Mouse (Mus musculus): ENCODE results near the gene Hoxd4. TPM values are rescaled to one million over a fixed set of nuclear protein-coding genes. Genes with fewer than 3 reads are reported as not detected.

The Hoxd4 gene
- polyA plus RNA-seq, 1 experiment from 2014 or later = not detected

- no peak for DNase-seq (ENCODE audit: low spot score)
- Histone ChIP-seq H3K4me2 (ENCODE audit: low read depth, low read length, severe bottlenecking) (no peak overlapping the region), H3K9me3 (ENCODE audit: control insufficient read depth, low read length) (no peaks in the 10 kb centered on the region), H3K27me3 (ENCODE audit: control insufficient read depth, insufficient read depth, low read length) (peaks cover 95% of the 10 kb centered on the region), H3K27ac (ENCODE audit: low read depth, low read length) (no peak overlapping the region), H3K4me1 (replicated peaks; ENCODE audit: control insufficient read depth, insufficient read depth, low read length) (peaks cover 5% of the 10 kb centered on the region), H3K4me3 (ENCODE audit: low read depth, low read length) (no peak overlapping the region), H3K36me3 (ENCODE audit: control insufficient read depth, insufficient read depth, low read length) (no peaks in the 10 kb centered on the region), H3K9ac (ENCODE audit: low read length) (no peak overlapping the region)
- no peak for ATAC-seq (replicated peaks; ENCODE audit: low FRiP score)
- WGBS = 5% methylated on average over 19 of the region's 19 CpGs
These were observed 1.8 kb downstream of the Hoxd4 start for GRCm38 (mm10) chr2:74713239-74714150.

GRCm38 (mm10) chr2:74714156-74714789 lies 2.5 kb downstream of the Hoxd4 start:
- no peaks in the 10 kb centered on the region for H3K36me3 ChIP-seq (ENCODE audit: control insufficient read depth, insufficient read depth, low read length)
- H3K9ac ChIP-seq (ENCODE audit: low read length) = no peak overlapping the region
- H3K27me3 ChIP-seq (ENCODE audit: control insufficient read depth, insufficient read depth, low read length) = peaks cover 95% of the 10 kb centered on the region
- H3K27ac ChIP-seq (ENCODE audit: low read depth, low read length) = no peak overlapping the region
- H3K4me1 ChIP-seq (replicated peaks; ENCODE audit: control insufficient read depth, insufficient read depth, low read length) = peaks cover 5% of the 10 kb centered on the region
- DNase-seq (ENCODE audit: low spot score) = no peak
- no peak overlapping the region for H3K4me2 ChIP-seq (ENCODE audit: low read depth, low read length, severe bottlenecking)
- ATAC-seq (replicated peaks; ENCODE audit: low FRiP score) = no peak
- no peak overlapping the region for H3K4me3 ChIP-seq (ENCODE audit: low read depth, low read length)
- WGBS = 3% methylated on average over 18 of the region's 18 CpGs
- no peaks in the 10 kb centered on the region for H3K9me3 ChIP-seq (ENCODE audit: control insufficient read depth, low read length)

- H3K4me1 ChIP-seq (replicated peaks; ENCODE audit: control insufficient read depth, insufficient read depth, low read length) = peaks cover 5% of the 10 kb centered on the region
- H3K27me3 ChIP-seq (ENCODE audit: control insufficient read depth, insufficient read depth, low read length) = peaks cover 95% of the 10 kb centered on the region
- DNase-seq (ENCODE audit: low spot score) (no peak), ATAC-seq (replicated peaks; ENCODE audit: low FRiP score) (no peak)
- H3K9ac ChIP-seq (ENCODE audit: low read length) = no peak overlapping the region
- WGBS = 1% methylated on average over 14 of the region's 14 CpGs
- no peak overlapping the region for H3K27ac ChIP-seq (ENCODE audit: low read depth, low read length)
- no peaks in the 10 kb centered on the region for H3K9me3 ChIP-seq (ENCODE audit: control insufficient read depth, low read length)
- H3K4me2 ChIP-seq (ENCODE audit: low read depth, low read length, severe bottlenecking) = no peak overlapping the region
- H3K4me3 ChIP-seq (ENCODE audit: low read depth, low read length) = no peak overlapping the region
- H3K36me3 ChIP-seq (ENCODE audit: control insufficient read depth, insufficient read depth, low read length) = no peaks in the 10 kb centered on the region
These were observed 3.2 kb downstream of the Hoxd4 start for GRCm38 (mm10) chr2:74714881-74715280.

GRCm38 (mm10) chr2:74715504-74716241 lies 3.9 kb downstream of the Hoxd4 start:
- Histone ChIP-seq H3K4me3 (ENCODE audit: low read depth, low read length) (peak overlapping the region; percentile 10; the same call in 1 of the 2 replicates), H3K4me1 (replicated peaks; ENCODE audit: control insufficient read depth, insufficient read depth, low read length) (peaks cover 5% of the 10 kb centered on the region), H3K4me2 (ENCODE audit: low read depth, low read length, severe bottlenecking) (peak overlapping the region; percentile 45), H3K27me3 (ENCODE audit: control insufficient read depth, insufficient read depth, low read length) (peaks cover 95% of the 10 kb centered on the region), H3K27ac (ENCODE audit: low read depth, low read length) (no peak overlapping the region), H3K9me3 (ENCODE audit: control insufficient read depth, low read length) (no peaks in the 10 kb centered on the region), H3K36me3 (ENCODE audit: control insufficient read depth, insufficient read depth, low read length) (no peaks in the 10 kb centered on the region), H3K9ac (ENCODE audit: low read length) (no peak overlapping the region)
- 1% methylated on average over 26 of the region's 26 CpGs for WGBS
- DNase-seq (ENCODE audit: low spot score) (peak; percentile 93), ATAC-seq (replicated peaks; ENCODE audit: low FRiP score) (peak; percentile 72)

GRCm38 (mm10) chr2:74720384-74720783 lies 8.7 kb downstream of the Hoxd4 start:
- 9% methylated on average over 2 of the region's 2 CpGs for WGBS
- Histone ChIP-seq H3K36me3 (ENCODE audit: control insufficient read depth, insufficient read depth, low read length) (no peaks in the 10 kb centered on the region), H3K4me1 (replicated peaks; ENCODE audit: control insufficient read depth, insufficient read depth, low read length) (no peaks in the 10 kb centered on the region), H3K27ac (ENCODE audit: low read depth, low read length) (no peak overlapping the region), H3K4me2 (ENCODE audit: low read depth, low read length, severe bottlenecking) (no peak overlapping the region), H3K9ac (ENCODE audit: low read length) (no peak overlapping the region), H3K9me3 (ENCODE audit: control insufficient read depth, low read length) (no peaks in the 10 kb centered on the region), H3K27me3 (ENCODE audit: control insufficient read depth, insufficient read depth, low read length) (peaks cover 99% of the 10 kb centered on the region), H3K4me3 (ENCODE audit: low read depth, low read length) (no peak overlapping the region)
- ATAC-seq (replicated peaks; ENCODE audit: low FRiP score) (no peak), DNase-seq (ENCODE audit: low spot score) (no peak)

GRCm38 (mm10) chr2:74720955-74721491 lies 9.3 kb downstream of the Hoxd4 start:
- no peak for ATAC-seq (replicated peaks; ENCODE audit: low FRiP score)
- 2% methylated on average over 5 of the region's 5 CpGs for WGBS
- no peak overlapping the region for H3K9ac ChIP-seq (ENCODE audit: low read length)

GRCm38 (mm10) chr2:74721882-74722281 lies 10.2 kb downstream of the Hoxd4 start:
- H3K36me3 ChIP-seq (ENCODE audit: control insufficient read depth, insufficient read depth, low read length) = no peaks in the 10 kb centered on the region
- no peaks in the 10 kb centered on the region; the same call in 1 of the 2 replicates for H3K4me1 ChIP-seq (replicated peaks; ENCODE audit: control insufficient read depth, insufficient read depth, low read length)
- H3K27me3 ChIP-seq (ENCODE audit: control insufficient read depth, insufficient read depth, low read length) = peaks cover 99% of the 10 kb centered on the region
- ATAC-seq (replicated peaks; ENCODE audit: low FRiP score) (no peak), DNase-seq (ENCODE audit: low spot score) (no peak)
- no peak overlapping the region for H3K4me2 ChIP-seq (ENCODE audit: low read depth, low read length, severe bottlenecking)
- H3K4me3 ChIP-seq (ENCODE audit: low read depth, low read length) = no peak overlapping the region
- H3K9me3 ChIP-seq (ENCODE audit: control insufficient read depth, low read length) = no peaks in the 10 kb centered on the region
- H3K27ac ChIP-seq (ENCODE audit: low read depth, low read length) = no peak overlapping the region
- no peak overlapping the region for H3K9ac ChIP-seq (ENCODE audit: low read length)
- 5% methylated on average over 6 of the region's 6 CpGs for WGBS

More at GRCm38 (mm10) chr2:74720955-74721491, 9.3 kb downstream of the Hoxd4 start:
- H3K27ac ChIP-seq (ENCODE audit: low read depth, low read length) = no peak overlapping the region
- H3K36me3 ChIP-seq (ENCODE audit: control insufficient read depth, insufficient read depth, low read length) = no peaks in the 10 kb centered on the region
- no peaks in the 10 kb centered on the region for H3K4me1 ChIP-seq (replicated peaks; ENCODE audit: control insufficient read depth, insufficient read depth, low read length)
- no peaks in the 10 kb centered on the region for H3K9me3 ChIP-seq (ENCODE audit: control insufficient read depth, low read length)
- DNase-seq (ENCODE audit: low spot score) = no peak
- no peak overlapping the region for H3K4me3 ChIP-seq (ENCODE audit: low read depth, low read length)
- H3K4me2 ChIP-seq (ENCODE audit: low read depth, low read length, severe bottlenecking) = no peak overlapping the region
- H3K27me3 ChIP-seq (ENCODE audit: control insufficient read depth, insufficient read depth, low read length) = peaks cover 99% of the 10 kb centered on the region

- under 1% methylated on average over 8 of the region's 8 CpGs for WGBS
These were observed 11.2 kb downstream of the Hoxd4 start for GRCm38 (mm10) chr2:74722949-74723348.

More at GRCm38 (mm10) chr2:74722949-74723348, 11.2 kb downstream of the Hoxd4 start:
- Histone ChIP-seq H3K9ac (ENCODE audit: low read length) (no peak overlapping the region), H3K4me2 (ENCODE audit: low read depth, low read length, severe bottlenecking) (no peak overlapping the region), H3K27me3 (ENCODE audit: control insufficient read depth, insufficient read depth, low read length) (peaks cover 99% of the 10 kb centered on the region), H3K27ac (ENCODE audit: low read depth, low read length) (no peak overlapping the region), H3K9me3 (ENCODE audit: control insufficient read depth, low read length) (no peaks in the 10 kb centered on the region), H3K4me3 (ENCODE audit: low read depth, low read length) (no peak overlapping the region), H3K4me1 (replicated peaks; ENCODE audit: control insufficient read depth, insufficient read depth, low read length) (peaks cover 4% of the 10 kb centered on the region; the same call in 1 of the 2 replicates), H3K36me3 (ENCODE audit: control insufficient read depth, insufficient read depth, low read length) (no peaks in the 10 kb centered on the region)
- ATAC-seq (replicated peaks; ENCODE audit: low FRiP score) = no peak
- DNase-seq (ENCODE audit: low spot score) = no peak

Measured in forebrain, embryonic 11.5 days (tissue).